Mouse (Mus musculus) midbrain, embryonic 13.5 days (tissue): ENCODE data around the gene Fis1. TPM values are rescaled to one million over a fixed set of nuclear protein-coding genes. Genes with fewer than 3 reads are reported as not detected.
A peak's percentile ranks its signal among the peaks of the same experiment; 100 is the strongest.

Experiments used
- ATAC-seq: fragments of 200-750 bp; cut with Nextera tagmentation; 2 replicates; pipeline ENCODE4 v1.8.0; 2017; ENCODE audit warnings: mild to moderate bottlenecking, moderate TSS enrichment, moderate library complexity
- H3K27ac ChIP-seq: fragments of 300-500 bp; sonication (generic); 2 replicates; pipeline ENCODE4 v1.5.1; 2015; ENCODE audit warnings: inconsistent platforms, mild to moderate bottlenecking, moderate library complexity
- H3K27me3 ChIP-seq: fragments of 300-500 bp; sonication (generic); 2 replicates; pipeline ENCODE4 v1.6.1; 2015; ENCODE audit warnings: mild to moderate bottlenecking, inconsistent platforms
- H3K36me3 ChIP-seq: fragments of 300-500 bp; sonication (generic); 2 replicates; pipeline ENCODE4 v1.6.1; 2015; ENCODE audit warnings: mild to moderate bottlenecking, inconsistent platforms
- H3K4me1 ChIP-seq: fragments of 300-500 bp; sonication (generic); replicated peaks from 2 replicates; pipeline ENCODE4 v1.6.1; 2015; ENCODE audit warnings: inconsistent platforms
- H3K4me2 ChIP-seq: fragments of 300-500 bp; sonication (generic); replicated peaks from 2 replicates; pipeline ENCODE4 v1.6.1; 2015; ENCODE audit warnings: moderate library complexity, mild to moderate bottlenecking, inconsistent platforms
- H3K4me3 ChIP-seq: fragments of 300-500 bp; sonication (generic); replicated peaks from 2 replicates; pipeline ENCODE4 v1.5.1; 2015; ENCODE audit warnings: mild to moderate bottlenecking, inconsistent platforms
- H3K9ac ChIP-seq: fragments of 300-500 bp; sonication (generic); replicated peaks from 2 replicates; pipeline ENCODE4 v1.6.1; 2015; ENCODE audit warnings: mild to moderate bottlenecking, inconsistent platforms
- H3K9me3 ChIP-seq: fragments of 300-500 bp; sonication (generic); 2 replicates; pipeline ENCODE4 v1.6.1; 2016; ENCODE audit warnings: mild to moderate bottlenecking, inconsistent platforms
- WGBS: fragments of 180-500 bp; shearing (Covaris S2); methylation state at CpG from one replicate; pipeline ENCODE4 v1.1.7; 2015; 5-methylcytosine and 5-hydroxymethylcytosine counted together
- polyA plus RNA-seq: library from polyadenylated mRNA; unstranded; fragments of >200 nt; fragmentation: Nextera tagmentation; extraction: Ambion mirVana; gene quantifications from 2 replicates; pipeline ENCODE4 v1.2.1, GENCODE M21; 2015

Fis1 gene
- polyA plus RNA-seq: 389 and 412 TPM in 2 replicates

GRCm38 (mm10) chr5:136953015-136953414 lies at the start of gene Fis1:
Gene Fis1 (plus strand): TSS chr5:136953275.
- H3K27me3 ChIP-seq: no peaks in the 10 kb centered on the region
- H3K4me3 ChIP-seq: peak within 1 kb of the TSS; percentile 86
- peaks cover 17% of the 10 kb centered on the region for H3K36me3 ChIP-seq
- H3K4me2 ChIP-seq: peak within 1 kb of the TSS; percentile 85
- 1% methylated on average over 23 of the region's 23 CpGs for WGBS
- peaks cover 29% of the 10 kb centered on the region for H3K4me1 ChIP-seq
- no peaks in the 10 kb centered on the region for H3K9me3 ChIP-seq
- peak within 1 kb of the TSS; percentile 79 for H3K27ac ChIP-seq
- ATAC-seq: peak; percentile 98
- H3K9ac ChIP-seq: peak within 1 kb of the TSS; percentile 90

- WGBS: 56% methylated on average over 3 of the region's 3 CpGs
- Histone ChIP-seq H3K36me3 (no peaks in the 10 kb centered on the region), H3K27ac (no peak overlapping the region), H3K9me3 (no peaks in the 10 kb centered on the region), H3K9ac (no peak overlapping the region), H3K4me1 (peaks cover 16% of the 10 kb centered on the region), H3K27me3 (no peaks in the 10 kb centered on the region), H3K4me3 (no peak overlapping the region), H3K4me2 (no peak overlapping the region)
- ATAC-seq: no peak
Observed at GRCm38 (mm10) chr5:136904621-136905020, 48.5 kb upstream of the Fis1 start.

GRCm38 (mm10) chr5:136905630-136906029 lies 47.4 kb upstream of the Fis1 start:
- Histone ChIP-seq H3K9me3 (no peaks in the 10 kb centered on the region), H3K4me2 (no peak overlapping the region), H3K4me3 (no peak overlapping the region), H3K27me3 (no peaks in the 10 kb centered on the region), H3K27ac (no peak overlapping the region), H3K4me1 (peaks cover 17% of the 10 kb centered on the region), H3K36me3 (peaks cover under 1% of the 10 kb centered on the region), H3K9ac (no peak overlapping the region)
- 56% methylated on average over 7 of the region's 7 CpGs for WGBS
- no peak for ATAC-seq

- no peaks in the 10 kb centered on the region for H3K9me3 ChIP-seq
- 46% methylated on average over 9 of the region's 9 CpGs for WGBS
- peak; percentile 40 for ATAC-seq
- peak overlapping the region; percentile 60 for H3K4me3 ChIP-seq
- H3K27ac ChIP-seq: 0 out of 2 replicates have a peak overlapping the region, but pooled peaks have one; percentile 32
- peaks cover 17% of the 10 kb centered on the region for H3K4me1 ChIP-seq
- peak overlapping the region; percentile 72 for H3K4me2 ChIP-seq
- peaks cover 20% of the 10 kb centered on the region for H3K36me3 ChIP-seq
- H3K9ac ChIP-seq: peak overlapping the region; percentile 51; the same call in 1 of the 2 replicates
- H3K27me3 ChIP-seq: no peaks in the 10 kb centered on the region
Observed at GRCm38 (mm10) chr5:136907587-136907986, 45.5 kb upstream of the Fis1 start.

GRCm38 (mm10) chr5:136907991-136908857 lies 44.9 kb upstream of the Fis1 start, which contains the start of gene Ift22:
Gene Ift22 (plus strand): TSS chr5:136908150.
- Histone ChIP-seq H3K4me1 (peaks cover 17% of the 10 kb centered on the region), H3K4me3 (peak within 1 kb of the TSS; percentile 60), H3K36me3 (peaks cover 27% of the 10 kb centered on the region), H3K27ac (0 out of 2 replicates have a peak within 1 kb of the TSS, but pooled peaks have one; percentile 32), H3K4me2 (peak within 1 kb of the TSS; percentile 72), H3K27me3 (no peaks in the 10 kb centered on the region), H3K9me3 (no peaks in the 10 kb centered on the region), H3K9ac (peak within 1 kb of the TSS; percentile 78)
- peak; percentile 96 for ATAC-seq
- WGBS: 9% methylated on average over 32 of the region's 32 CpGs

- 83% methylated on average over 3 of the region's 3 CpGs for WGBS
- H3K9ac ChIP-seq: no peak overlapping the region
- no peak for ATAC-seq
Observed at GRCm38 (mm10) chr5:136914183-136914582, 38.9 kb upstream of the Fis1 start.

GRCm38 (mm10) chr5:136917613-136918242 lies 35.3 kb upstream of the Fis1 start:
- no peak overlapping the region for H3K27ac ChIP-seq
- peaks cover 7% of the 10 kb centered on the region for H3K4me1 ChIP-seq
- H3K4me3 ChIP-seq: no peak overlapping the region
- no peaks in the 10 kb centered on the region for H3K27me3 ChIP-seq
- no peak overlapping the region for H3K4me2 ChIP-seq
- ATAC-seq: no peak
- WGBS: 97% methylated on average over 8 of the region's 8 CpGs
- H3K9me3 ChIP-seq: no peaks in the 10 kb centered on the region
- H3K36me3 ChIP-seq: peaks cover 16% of the 10 kb centered on the region
- no peak overlapping the region for H3K9ac ChIP-seq

More at GRCm38 (mm10) chr5:136914183-136914582, 38.9 kb upstream of the Fis1 start:
- H3K36me3 ChIP-seq: peaks cover 38% of the 10 kb centered on the region
- H3K27ac ChIP-seq: no peak overlapping the region
- peaks cover 8% of the 10 kb centered on the region for H3K4me1 ChIP-seq
- no peaks in the 10 kb centered on the region for H3K9me3 ChIP-seq
- H3K4me2 ChIP-seq: no peak overlapping the region
- H3K27me3 ChIP-seq: no peaks in the 10 kb centered on the region
- H3K4me3 ChIP-seq: no peak overlapping the region

- H3K4me2 ChIP-seq: peak overlapping the region; percentile 71
- WGBS: 4% methylated on average over 38 of the region's 38 CpGs
- no peaks in the 10 kb centered on the region for H3K9me3 ChIP-seq
- peak overlapping the region; percentile 1; the same call in 1 of the 2 replicates for H3K27ac ChIP-seq
- ATAC-seq: peak; percentile 94
- H3K9ac ChIP-seq: peak overlapping the region; percentile 65
- peak overlapping the region; percentile 49 for H3K4me3 ChIP-seq
- peaks cover 7% of the 10 kb centered on the region for H3K4me1 ChIP-seq
- H3K36me3 ChIP-seq: peaks cover 5% of the 10 kb centered on the region
- H3K27me3 ChIP-seq: no peaks in the 10 kb centered on the region
Observed at GRCm38 (mm10) chr5:136918655-136919472, 34.2 kb upstream of the Fis1 start.

- WGBS: 29% methylated on average over 16 of the region's 18 CpGs
Observed at GRCm38 (mm10) chr5:136919546-136920301, 33.4 kb upstream of the Fis1 start.

GRCm38 (mm10) chr5:136922830-136923229 lies 30.2 kb upstream of the Fis1 start:
- no peak for ATAC-seq
- no peak overlapping the region for H3K27ac ChIP-seq

More at GRCm38 (mm10) chr5:136919546-136920301, 33.4 kb upstream of the Fis1 start:
- Histone ChIP-seq H3K9ac (peak overlapping the region; percentile 65), H3K27ac (no peak overlapping the region), H3K4me1 (peaks cover 7% of the 10 kb centered on the region), H3K4me3 (peak overlapping the region; percentile 49), H3K27me3 (no peaks in the 10 kb centered on the region), H3K9me3 (no peaks in the 10 kb centered on the region), H3K4me2 (peak overlapping the region; percentile 71), H3K36me3 (no peaks in the 10 kb centered on the region)
- ATAC-seq: peak; percentile 25; the same call in 1 of the 2 replicates

More at GRCm38 (mm10) chr5:136922830-136923229, 30.2 kb upstream of the Fis1 start:
- WGBS: 87% methylated on average over 9 of the region's 9 CpGs
- peaks cover 7% of the 10 kb centered on the region for H3K4me1 ChIP-seq
- no peaks in the 10 kb centered on the region for H3K9me3 ChIP-seq
- no peak overlapping the region for H3K4me2 ChIP-seq
- H3K27me3 ChIP-seq: no peaks in the 10 kb centered on the region
- H3K4me3 ChIP-seq: no peak overlapping the region
- H3K9ac ChIP-seq: no peak overlapping the region
- H3K36me3 ChIP-seq: peaks cover 5% of the 10 kb centered on the region; the same call in 1 of the 2 replicates
